Mouse (Mus musculus) layer of hippocampus, postnatal 25 days (tissue): ENCODE data around the gene Vac14. TPM values are rescaled to one million over a fixed set of nuclear protein-coding genes. Genes with fewer than 3 reads are reported as not detected.
A peak's percentile ranks its signal among the peaks of the same experiment; 100 is the strongest.
"Not testable (repeated sequence)": the region's sequence is repeated elsewhere in the genome, so short reads cannot be mapped to it uniquely, and the experiment has no call there.

Experiments
- DNase-seq, 2 experiments: peaks; one replicate each; pipeline ENCODE4 v3.0.0; 2022; ENCODE audit warnings: mixed read lengths in 2 of 2, low spot score in 1 of 2; ENCODE audit errors: extremely low spot score in 1 of 2
- total RNA-seq, 2 experiments: library from RNA; stranded (reverse); gene quantifications; 2 replicates each; pipeline ENCODE4 v1.2.3; 2021

Vac14 gene
- total RNA-seq, 2 experiments from 2014 or later = 23.7 to 24.5 TPM

DNA sequence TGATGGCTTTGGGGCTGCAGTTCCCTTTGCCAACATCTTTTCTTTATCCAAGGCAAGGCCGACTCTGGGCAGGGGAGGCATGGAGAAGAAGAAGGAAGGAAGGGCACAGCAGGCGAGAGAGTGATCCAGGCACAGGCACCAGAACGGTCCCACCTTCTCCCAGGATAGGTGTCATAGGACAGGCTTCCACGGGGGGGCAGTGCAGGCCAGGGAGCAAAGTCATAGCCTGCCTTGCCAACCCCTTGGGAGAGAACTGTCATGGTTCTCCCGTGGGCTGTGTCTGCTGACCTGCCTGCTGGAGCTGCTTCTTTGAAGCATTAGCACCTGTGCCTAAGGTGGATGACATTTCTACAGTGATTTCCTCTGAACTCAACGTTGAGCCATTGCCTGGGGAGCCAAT, 27.7 kb downstream of the Vac14 start:
- DNase-seq = peak; percentile 73 to 81

- no peak for DNase-seq
These were observed 30.2 kb downstream of the Vac14 start for GRCm38 (mm10) chr8:110648577-110648976.

DNA sequence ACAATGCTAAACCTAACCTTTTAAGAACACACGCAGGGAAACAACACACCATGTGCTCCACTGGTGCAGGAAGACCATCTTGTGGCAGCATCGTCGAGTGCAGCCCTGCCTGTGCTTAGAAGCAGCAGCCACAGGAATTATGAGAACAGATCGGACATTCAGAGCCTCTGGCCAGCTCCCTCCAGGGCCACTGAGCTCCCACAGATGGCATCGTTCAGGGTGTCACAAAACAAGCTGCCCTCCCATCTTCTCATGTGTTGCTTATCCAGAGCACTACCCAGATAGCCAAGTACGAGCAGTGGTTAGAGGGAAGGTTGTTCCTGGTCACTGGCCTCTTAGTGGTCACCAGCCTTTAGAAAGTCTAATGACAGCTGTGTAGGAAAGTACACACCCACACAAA, 30.9 kb downstream of the Vac14 start:
- DNase-seq = no peak

DNA sequence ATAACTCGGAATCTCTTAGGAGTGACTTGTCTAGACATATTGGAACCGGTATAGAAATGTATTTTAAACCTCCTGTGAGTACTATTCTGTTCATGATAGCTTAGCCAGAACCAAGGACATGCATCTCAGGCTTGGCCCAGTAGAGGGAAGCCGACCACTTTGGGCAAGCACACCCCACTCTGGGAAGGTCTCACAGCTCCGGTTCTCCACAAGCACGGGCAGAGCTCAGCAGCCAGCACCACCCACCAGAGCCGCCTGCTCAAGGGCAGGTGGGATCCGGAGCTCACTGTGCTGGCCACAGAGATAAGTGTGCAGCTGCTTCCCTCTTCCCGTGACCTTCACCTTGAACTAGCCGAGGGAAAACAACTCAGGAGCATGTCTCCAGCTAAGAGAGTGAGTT, 32.5 kb downstream of the Vac14 start:
- DNase-seq = no peak

- no peak for DNase-seq
These were observed 33.5 kb downstream of the Vac14 start for GRCm38 (mm10) chr8:110651847-110652246.

GRCm38 (mm10) chr8:110654075-110655060, 36.0 kb downstream of the Vac14 start:
- no peak for DNase-seq

DNA sequence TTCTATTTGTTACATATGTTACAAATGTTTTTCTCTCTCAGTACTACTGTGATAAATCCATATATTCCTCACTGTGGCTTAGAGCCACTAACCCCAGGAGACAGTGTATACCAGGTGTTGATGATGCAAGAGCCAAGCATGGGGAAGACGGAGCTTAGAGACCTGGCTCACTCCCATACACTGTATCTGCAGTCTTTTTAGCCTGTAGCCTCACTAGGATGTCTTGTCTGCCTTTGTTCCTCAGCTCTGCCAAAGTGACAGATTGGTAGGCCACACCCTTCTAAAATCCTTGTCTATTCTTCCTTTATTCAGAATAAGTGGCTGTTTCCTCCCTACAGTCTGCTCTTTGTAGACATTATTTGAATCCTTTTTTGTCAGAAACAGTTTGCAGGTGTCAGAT, 37.4 kb downstream of the Vac14 start:
- no peak for DNase-seq

DNA sequence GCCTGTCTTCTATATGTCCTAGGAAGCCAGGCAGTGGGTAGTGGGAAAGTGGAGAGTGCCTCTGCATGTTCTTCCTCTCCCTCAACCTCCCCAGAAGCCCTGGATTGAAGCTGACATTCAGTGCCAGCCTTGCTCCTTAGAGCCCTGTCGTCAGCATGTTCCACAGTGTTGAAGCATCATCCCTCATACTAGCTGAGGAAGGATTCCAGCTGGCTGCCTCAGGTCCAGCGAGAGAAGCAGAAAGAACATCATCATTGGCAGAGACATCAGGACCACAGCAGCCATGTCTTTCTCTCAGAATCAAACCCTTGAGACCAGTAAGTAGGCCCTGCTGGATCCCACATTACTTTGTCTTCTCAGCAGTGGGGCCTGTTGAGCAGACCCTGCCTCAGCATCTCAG, 39.3 kb downstream of the Vac14 start:
- no peak for DNase-seq

DNA sequence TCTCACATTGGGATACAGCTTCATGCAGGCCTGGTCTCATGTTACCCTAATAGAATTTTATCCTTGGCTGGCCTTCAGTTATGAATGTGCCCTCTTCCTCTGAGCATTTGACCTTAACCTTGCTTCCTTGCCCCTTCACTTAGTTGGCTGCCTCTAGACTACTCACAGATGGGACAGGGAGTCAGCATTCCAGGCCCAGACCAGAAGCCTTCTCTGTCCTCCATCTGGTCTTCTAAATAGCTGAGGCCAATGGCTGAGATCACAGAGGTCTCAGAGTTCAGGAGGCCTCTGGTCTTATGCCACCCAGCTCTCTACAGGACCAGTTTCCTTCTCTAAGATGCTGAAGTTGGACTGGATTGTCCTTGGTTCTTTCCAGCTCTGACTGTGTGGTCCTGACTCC, 41.7 kb downstream of the Vac14 start:
- no peak for DNase-seq

DNA sequence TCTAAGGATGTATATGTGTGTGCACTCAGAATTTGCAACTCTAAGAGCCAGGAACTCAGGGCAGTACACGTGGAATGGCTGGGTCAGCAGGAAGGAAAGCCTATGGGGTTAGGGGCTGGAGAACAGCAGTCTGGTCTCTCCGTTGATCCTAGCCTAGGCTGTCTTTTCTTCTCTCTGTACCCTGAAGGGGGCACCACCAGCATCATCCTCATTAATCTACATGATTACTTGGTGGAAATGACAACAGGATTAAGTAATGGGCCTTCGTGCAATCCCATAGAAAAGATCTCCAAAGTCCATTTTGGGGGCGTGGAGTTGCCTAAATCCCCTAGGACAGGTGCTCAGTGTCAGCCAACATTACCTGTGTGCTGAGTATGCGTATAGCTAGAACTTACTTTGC, 44.2 kb downstream of the Vac14 start:
- DNase-seq = no peak

GRCm38 (mm10) chr8:110663015-110663742, 44.8 kb downstream of the Vac14 start:
- no peak for DNase-seq

- DNase-seq = peak; percentile 53 to 61
These were observed 46.0 kb downstream of the Vac14 start for GRCm38 (mm10) chr8:110664202-110664896.

GRCm38 (mm10) chr8:110665000-110665399, 46.6 kb downstream of the Vac14 start:
- no peak for DNase-seq

GRCm38 (mm10) chr8:110667590-110668177, 49.3 kb downstream of the Vac14 start:
- DNase-seq = not testable (repeated sequence)

- no peak for DNase-seq
These were observed 51.7 kb downstream of the Vac14 start for GRCm38 (mm10) chr8:110669932-110670628.

- DNase-seq = no peak
These were observed 52.9 kb downstream of the Vac14 start for GRCm38 (mm10) chr8:110671309-110671708.

GRCm38 (mm10) chr8:110672133-110672532, 53.7 kb downstream of the Vac14 start:
- DNase-seq = no peak

DNA sequence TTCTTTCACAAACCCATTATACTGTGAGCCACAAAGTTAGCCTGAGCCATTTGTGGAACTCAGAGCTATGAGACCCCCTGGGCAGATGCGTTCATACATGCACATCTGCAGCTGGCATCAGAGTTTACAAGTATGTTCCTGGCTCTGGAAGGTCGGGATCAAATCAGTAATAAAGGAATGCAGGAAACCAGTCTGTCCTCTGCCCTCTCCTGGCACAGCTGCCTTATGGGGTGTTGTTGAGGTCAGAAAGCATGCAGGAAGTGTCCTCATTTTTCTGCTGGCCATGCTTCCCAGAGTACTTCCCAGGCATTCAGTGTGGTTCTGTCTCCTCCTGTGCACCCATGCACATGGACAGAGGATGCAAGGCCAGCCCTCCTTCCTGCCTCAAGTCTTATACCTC, 54.8 kb downstream of the Vac14 start:
- DNase-seq = no peak

- DNase-seq = no peak
These were observed 56.2 kb downstream of the Vac14 start for GRCm38 (mm10) chr8:110674589-110674988.

- DNase-seq = no peak
These were observed 58.3 kb downstream of the Vac14 start for GRCm38 (mm10) chr8:110676702-110677101.
